Mouse (Mus musculus) stomach, embryonic 16.5 days (tissue): ENCODE results near the gene Myh9. TPM values are rescaled to one million over a fixed set of nuclear protein-coding genes. Genes with fewer than 3 reads are reported as not detected.
"Not testable (repeated sequence)": the region's sequence is repeated elsewhere in the genome, so short reads cannot be mapped to it uniquely, and the experiment has no call there.

ENCODE experiments used
- ATAC-seq: fragments of 200-750 bp; cut with Nextera tagmentation; 2 replicates; pipeline ENCODE4 v1.8.0; 2017; ENCODE audit warnings: moderate number of reproducible peaks, moderate TSS enrichment; ENCODE audit not compliant: insufficient read depth, low FRiP score
- H3K27ac ChIP-seq: fragments of 300-500 bp; sonication (generic); 2 replicates; pipeline ENCODE4 v1.5.1; 2014; ENCODE audit warnings: low read length
- H3K27me3 ChIP-seq: fragments of 300-500 bp; sonication (generic); 2 replicates; pipeline ENCODE4 v1.6.1; 2014; ENCODE audit warnings: low read length, control low read depth, mixed read lengths; ENCODE audit not compliant: control insufficient read depth, insufficient read depth
- H3K36me3 ChIP-seq: fragments of 300-500 bp; sonication (generic); 2 replicates; pipeline ENCODE4 v1.6.1; 2014; ENCODE audit warnings: low read length; ENCODE audit not compliant: control insufficient read depth, insufficient read depth
- H3K4me1 ChIP-seq: fragments of 300-500 bp; sonication (generic); 2 replicates; pipeline ENCODE4 v1.6.1; 2014; ENCODE audit warnings: low read length, control low read depth, mixed read lengths; ENCODE audit not compliant: control insufficient read depth, insufficient read depth
- H3K4me2 ChIP-seq: fragments of 300-500 bp; sonication (generic); 2 replicates; pipeline ENCODE4 v1.6.1; 2014; ENCODE audit warnings: low read depth, low read length, mixed read lengths
- H3K4me3 ChIP-seq: fragments of 300-500 bp; sonication (generic); replicated peaks from 2 replicates; pipeline ENCODE4 v1.5.1; 2014; ENCODE audit warnings: mild to moderate bottlenecking, low read length
- H3K9ac ChIP-seq: fragments of 300-500 bp; sonication (generic); 2 replicates; pipeline ENCODE4 v1.6.1; 2014; ENCODE audit warnings: low read length
- H3K9me3 ChIP-seq: fragments of 300-500 bp; sonication (generic); replicated peaks from 2 replicates; pipeline ENCODE4 v1.6.1; 2016; ENCODE audit warnings: low read length, control low read depth; ENCODE audit not compliant: control insufficient read depth
- WGBS: fragments of 180-500 bp; shearing (Covaris S2); extraction: QIAGEN DNeasy Blood & Tissue Kit; methylation state at CpG from one replicate; pipeline ENCODE4 v1.1.7; 2014; 5-methylcytosine and 5-hydroxymethylcytosine counted together
- polyA plus RNA-seq: library from polyadenylated mRNA; unstranded; fragments of >200 nt; fragmentation: Nextera tagmentation; extraction: Ambion mirVana; gene quantifications from 2 replicates; pipeline ENCODE4 v1.2.1, GENCODE M21; 2015

Gene Myh9
- polyA plus RNA-seq, 1 experiment from 2014 or later: 54.5 TPM

GRCm38 (mm10) chr15:77724208-77724911 is 117.6 kb downstream of the Myh9 start:
- H3K9ac ChIP-seq, H3K9me3 ChIP-seq, H3K4me3 ChIP-seq, H3K36me3 ChIP-seq, H3K4me2 ChIP-seq, H3K27me3 ChIP-seq, H3K27ac ChIP-seq, H3K4me1 ChIP-seq: not testable (repeated sequence)
- 38% methylated on average over 2 of the region's 10 CpGs for WGBS
- 0 out of 2 replicates have a peak, but pooled peaks have one; percentile 22 for ATAC-seq

GRCm38 (mm10) chr15:77721509-77721908 is 120.5 kb downstream of the Myh9 start:
- H3K27me3 ChIP-seq, H3K4me3 ChIP-seq, ATAC-seq, H3K9me3 ChIP-seq, H3K9ac ChIP-seq, H3K4me1 ChIP-seq, H3K27ac ChIP-seq, H3K36me3 ChIP-seq, H3K4me2 ChIP-seq: not testable (repeated sequence)
- WGBS: no CpG with 5 or more reads among the region's 3 CpGs

- H3K27ac ChIP-seq, H3K4me1 ChIP-seq, H3K27me3 ChIP-seq, H3K4me3 ChIP-seq, H3K9me3 ChIP-seq, H3K36me3 ChIP-seq, H3K9ac ChIP-seq, H3K4me2 ChIP-seq: not testable (repeated sequence)
- peak; percentile 56 for ATAC-seq
- 44% methylated on average over 2 of the region's 6 CpGs for WGBS
Observed at GRCm38 (mm10) chr15:77718240-77718639, 123.7 kb downstream of the Myh9 start.

Other genes starting within 250 kb of the Myh9 start
- gene Apol10b, start 246.1 kb downstream of the Myh9 start, polyA plus RNA-seq: 0.18 and 0.47 TPM in 2 replicates
- gene Gm36245, start 242.9 kb downstream of the Myh9 start, polyA plus RNA-seq: not detected in 2 replicates
- 0.19 and 0.41 TPM in 2 replicates for gene Apol11b, start 198.9 kb downstream of the Myh9 start, polyA plus RNA-seq
- 0.17 and 0.35 TPM in 2 replicates for gene Apol7e, start 143.3 kb downstream of the Myh9 start, polyA plus RNA-seq
- 0.37 TPM in 1 of 2 replicates, not detected in the other for gene Apol9b, start 113.1 kb downstream of the Myh9 start, polyA plus RNA-seq
- 1.2 TPM in 2 replicates for gene Apol8, start 85.2 kb downstream of the Myh9 start, polyA plus RNA-seq
- gene Txn2, start 86.8 kb upstream of the Myh9 start, polyA plus RNA-seq: 232 and 253 TPM in 2 replicates
- 2.9 and 3.3 TPM in 2 replicates for gene Foxred2, start 114.5 kb upstream of the Myh9 start, polyA plus RNA-seq
- 182 and 186 TPM in 2 replicates for gene Eif3d, start 128.6 kb upstream of the Myh9 start, polyA plus RNA-seq